Mouse (Mus musculus) retina, embryonic 14.5 days (tissue): ENCODE measurements around the gene Ndufb6.
"Not testable (repeated sequence)": the region's sequence is repeated elsewhere in the genome, so short reads cannot be mapped to it uniquely, and the experiment has no call there.

ENCODE experiments used
- DNase-seq: peaks from one replicate; pipeline ENCODE4 v3.0.0-alpha.2; 2015; ENCODE audit warnings: low spot score

The Ndufb6 gene

DNA sequence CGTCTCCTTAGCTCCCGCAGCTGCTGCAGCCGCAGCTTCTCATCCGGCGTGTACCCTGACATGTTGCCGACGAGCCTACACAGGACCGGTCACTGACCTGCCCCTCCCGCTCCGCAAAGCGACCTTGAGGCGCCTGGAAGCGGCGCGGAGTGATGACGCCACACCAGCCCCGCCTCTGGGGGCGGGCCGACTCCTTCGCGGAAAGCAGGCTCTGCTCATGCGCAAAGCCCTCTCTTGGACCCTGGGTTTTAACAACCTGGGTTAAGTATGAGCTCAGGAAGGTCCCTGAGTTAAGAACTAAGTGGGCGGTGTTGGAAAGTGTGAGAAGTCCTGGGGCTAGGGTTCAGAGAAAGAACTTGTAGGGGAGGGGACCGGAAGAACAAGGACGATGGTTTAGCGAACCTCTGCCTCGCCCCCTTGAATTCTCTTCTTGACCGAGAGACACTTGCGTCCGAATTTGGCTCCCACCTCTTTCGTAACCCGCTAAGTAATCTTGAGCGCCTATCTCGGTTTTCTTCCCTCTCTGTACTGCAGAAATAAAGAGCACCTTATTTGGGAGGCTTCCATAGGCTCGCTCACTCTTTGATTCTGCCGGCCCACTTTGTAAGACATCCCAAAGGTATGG is at the start of gene Ndufb6:
TSS of gene Ndufb6 (minus strand) at position 146 of the 625 bp plus-strand sequence.
- DNase-seq = peak; percentile 98

DNA sequence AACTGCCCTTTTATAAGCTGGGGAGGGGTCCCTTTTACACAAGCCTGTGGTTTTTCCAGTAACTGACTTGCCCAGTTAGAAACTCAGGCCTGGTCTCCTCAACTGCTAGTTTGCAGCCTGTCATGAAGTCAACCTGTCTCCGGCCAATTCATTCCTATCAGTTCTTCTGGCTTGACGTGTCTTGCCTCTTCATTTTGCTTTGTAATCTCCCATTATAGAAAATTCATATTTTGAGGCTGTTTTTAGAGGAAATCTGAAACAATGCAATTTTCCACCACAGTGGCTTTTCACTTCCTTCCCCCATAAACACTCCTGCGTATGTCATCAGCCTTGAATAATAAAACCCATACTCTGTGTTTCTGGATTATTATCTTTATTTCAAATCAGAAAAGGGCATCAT is 47.9 kb upstream of the Ndufb6 start:
- no peak for DNase-seq

DNA sequence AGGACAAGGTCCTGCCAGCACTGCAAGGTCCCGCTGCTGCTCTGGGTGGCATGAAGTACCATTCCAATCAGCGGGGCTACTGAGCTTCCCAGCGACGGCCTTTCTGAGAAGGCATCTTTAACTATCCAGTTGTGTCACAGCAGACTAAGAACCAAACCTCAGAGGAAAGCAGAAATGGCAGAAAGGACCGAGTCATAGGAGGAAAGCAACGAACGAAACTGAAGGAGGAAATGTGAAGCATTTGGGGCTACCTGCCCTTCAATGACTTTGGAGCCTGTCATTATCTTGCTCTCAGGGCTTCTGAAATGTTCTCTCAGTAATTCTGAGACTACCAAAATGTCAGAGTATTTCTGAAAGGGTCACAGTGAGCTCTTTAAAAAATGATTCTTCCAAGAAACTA is 45.4 kb upstream of the Ndufb6 start:
- no peak for DNase-seq

- DNase-seq = no peak
These were observed 38.2 kb upstream of the Ndufb6 start for GRCm38 (mm10) chr4:40317404-40317803.

GRCm38 (mm10) chr4:40313026-40313425 is 33.8 kb upstream of the Ndufb6 start:
- no peak for DNase-seq

DNA sequence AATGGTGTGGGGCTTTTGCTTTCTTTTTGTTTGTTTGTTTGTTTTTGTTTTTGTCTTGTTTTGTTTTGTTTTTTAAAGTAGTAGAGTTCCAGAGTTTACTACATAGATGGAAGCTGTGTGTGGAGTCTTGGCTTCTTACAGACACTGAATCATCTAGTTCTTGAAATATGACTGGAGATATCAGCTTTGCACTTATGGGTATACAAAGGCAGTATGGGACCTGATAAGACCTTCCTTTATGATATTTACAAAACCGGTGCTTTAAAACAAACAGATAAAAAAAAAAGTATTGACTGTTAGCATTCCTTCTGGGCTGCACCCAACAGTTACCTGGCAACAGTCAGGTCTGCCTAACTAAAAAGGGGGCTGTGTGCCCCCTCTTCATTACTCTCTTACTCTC is 33.0 kb upstream of the Ndufb6 start:
- DNase-seq = no peak

- DNase-seq = peak; percentile 14
These were observed 31.7 kb upstream of the Ndufb6 start for GRCm38 (mm10) chr4:40310796-40311383.

DNA sequence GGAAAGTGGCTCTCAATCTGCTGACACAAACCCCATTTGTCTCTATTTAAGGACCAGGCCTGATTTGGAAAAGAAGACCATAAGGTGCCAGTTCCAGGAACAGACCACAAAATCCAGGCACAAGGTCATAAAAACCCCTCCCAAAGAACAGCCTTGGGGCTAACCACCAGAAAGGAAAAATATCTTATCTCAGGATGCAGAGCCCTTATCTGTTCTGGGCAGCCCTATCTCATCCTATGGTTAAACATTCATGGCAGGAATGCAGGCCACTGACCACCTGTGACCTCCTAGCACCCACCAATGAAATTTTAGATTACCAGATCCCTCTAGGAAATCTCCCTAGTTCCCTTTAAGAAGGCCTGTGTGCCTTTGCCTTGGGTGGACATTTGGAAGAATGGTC is 30.5 kb upstream of the Ndufb6 start:
- DNase-seq = no peak

DNA sequence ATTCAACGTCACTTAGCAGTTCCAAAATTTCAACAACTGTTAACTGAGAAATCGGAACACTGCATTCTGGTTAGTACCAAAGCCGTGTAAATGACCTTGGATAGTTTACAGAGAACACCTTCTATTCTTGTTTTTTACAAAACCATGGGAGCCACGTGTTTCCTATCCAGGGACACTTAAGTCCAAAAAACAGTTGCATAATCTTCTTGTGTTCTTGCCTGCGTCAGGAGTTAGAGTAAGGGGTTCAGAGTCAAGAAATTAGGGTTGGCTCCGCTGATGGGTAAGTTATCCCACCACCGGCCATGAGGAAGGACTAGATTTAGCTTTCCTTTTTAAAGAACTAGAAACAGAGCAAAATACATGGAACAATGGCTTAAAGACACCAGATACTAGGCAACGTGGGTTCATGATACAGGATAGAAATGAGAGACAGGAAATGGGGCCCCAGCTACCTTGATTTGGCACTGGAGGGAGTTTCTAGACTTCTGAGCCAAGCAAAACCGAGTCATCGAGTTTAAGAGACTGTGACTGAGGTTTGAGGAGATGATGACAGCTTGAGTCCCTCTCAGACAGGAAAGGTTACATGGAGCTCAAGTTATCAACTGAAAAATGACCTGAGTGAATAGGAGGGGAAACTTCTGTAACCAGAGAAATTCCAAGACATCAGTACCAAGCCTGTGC is 23.4 kb upstream of the Ndufb6 start:
- DNase-seq = no peak

DNA sequence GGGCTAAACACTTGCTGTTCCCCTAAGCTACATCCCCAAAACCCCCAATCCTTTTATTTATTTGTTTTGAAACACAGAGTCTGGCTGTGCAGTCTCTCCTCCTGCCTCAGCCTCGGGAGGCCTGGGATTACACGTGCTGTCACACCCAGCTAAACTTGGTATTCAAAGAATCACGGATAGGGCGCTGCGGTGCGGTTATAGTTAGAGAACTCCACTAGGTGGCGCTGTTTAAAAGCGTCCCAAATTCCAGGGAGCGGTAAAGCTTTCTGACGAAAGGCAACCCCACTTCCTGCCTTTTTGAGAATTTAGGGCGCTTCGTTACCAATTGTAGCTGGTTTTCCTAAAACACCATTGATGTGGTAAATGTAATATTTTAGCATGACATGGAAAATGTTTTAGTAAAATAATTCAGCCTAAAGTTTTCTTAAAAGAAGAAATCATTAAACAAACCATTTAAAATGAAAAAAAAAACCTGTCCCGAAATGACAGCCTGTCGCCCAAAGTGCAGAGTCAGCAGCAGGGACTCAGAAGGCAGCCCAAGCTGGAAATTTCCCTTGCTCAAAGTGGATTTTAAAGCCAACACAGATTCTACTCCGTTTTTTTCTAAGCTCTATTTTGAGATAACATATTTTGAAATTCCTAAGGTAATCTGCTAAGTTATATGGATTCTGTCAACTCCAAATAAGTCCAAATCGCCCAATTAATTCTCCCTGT is 22.0 kb upstream of the Ndufb6 start:
- DNase-seq = peak; percentile 96

DNA sequence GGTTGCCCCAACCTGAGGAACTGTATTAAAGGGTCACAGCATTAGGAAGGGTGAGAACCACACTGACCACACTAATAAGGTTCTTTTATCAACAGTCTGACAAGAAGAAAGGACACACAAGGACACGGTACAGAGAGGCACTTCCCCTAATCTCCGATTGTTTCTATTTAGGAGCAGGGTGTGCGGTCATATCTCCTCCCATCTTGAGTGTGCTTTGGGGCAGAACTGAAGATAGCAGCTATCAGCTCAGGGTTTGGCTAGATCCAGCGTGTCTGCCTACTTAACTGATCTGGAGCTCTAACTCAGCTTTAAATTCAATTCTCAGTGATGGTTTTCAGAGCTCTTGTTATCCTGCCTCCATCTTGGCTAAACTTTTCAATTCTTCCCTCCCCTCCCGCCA is 19.9 kb upstream of the Ndufb6 start:
- DNase-seq = no peak

GRCm38 (mm10) chr4:40291511-40291910 is 12.3 kb upstream of the Ndufb6 start:
- DNase-seq = not testable (repeated sequence)

GRCm38 (mm10) chr4:40289046-40289445 is 9.8 kb upstream of the Ndufb6 start:
- no peak for DNase-seq

GRCm38 (mm10) chr4:40287415-40287814 is 8.2 kb upstream of the Ndufb6 start:
- no peak for DNase-seq

DNA sequence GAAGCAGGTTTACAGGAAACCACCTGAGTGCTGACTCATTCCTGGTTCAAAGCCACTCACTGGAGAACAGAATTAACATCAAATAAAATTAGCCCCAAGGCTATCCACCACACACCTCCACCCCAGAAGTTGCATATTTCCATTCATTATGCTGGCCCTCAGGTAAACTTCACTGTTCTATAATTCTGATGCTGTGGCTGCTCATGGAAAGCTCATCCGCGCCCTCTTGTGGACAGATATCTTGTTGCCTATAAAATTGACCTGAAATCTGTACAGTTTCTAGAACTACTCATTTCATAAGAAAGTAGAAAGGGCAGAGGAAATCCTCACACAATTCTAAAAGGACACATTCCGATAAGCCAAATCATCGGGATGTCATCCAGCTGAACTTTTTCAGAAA is 6.4 kb upstream of the Ndufb6 start:
- DNase-seq = peak; percentile 86

GRCm38 (mm10) chr4:40278880-40279275 is 343 bp downstream of the Ndufb6 start:
- no peak for DNase-seq

DNA sequence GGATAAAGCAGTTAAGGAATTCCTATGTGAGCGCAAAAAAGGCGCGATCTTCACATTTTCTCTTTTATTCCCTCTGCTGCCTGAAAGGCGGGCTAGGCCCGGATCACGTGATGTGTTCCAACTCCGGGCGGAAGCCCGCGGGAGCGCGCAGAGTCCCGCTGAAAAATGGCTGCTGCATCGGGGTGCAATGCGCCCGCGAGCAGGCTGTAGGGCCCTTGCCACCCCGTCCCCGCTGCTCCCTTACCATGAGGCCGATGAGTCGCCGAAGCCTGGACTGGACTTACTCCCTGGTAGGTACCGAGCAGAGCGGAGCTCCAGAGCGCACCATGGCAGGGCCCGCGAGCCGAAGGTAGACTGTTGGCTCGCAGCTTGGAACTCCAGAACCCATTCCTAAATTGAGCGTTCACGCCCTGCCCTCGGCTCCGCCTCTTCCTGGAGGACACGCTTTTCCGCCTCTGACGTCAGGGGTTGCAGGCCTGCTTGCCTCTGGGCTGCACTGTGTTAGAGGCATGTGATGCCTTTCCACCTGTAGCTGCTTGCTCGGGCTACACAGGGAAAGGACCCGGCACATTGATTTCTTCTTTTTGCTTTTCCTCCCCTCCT is 9.7 kb downstream of the Ndufb6 start, which contains the start of the genes Smim27 and Topors:
TSS of gene Smim27 (plus strand) at position 150 of the 603 bp plus-strand sequence.
TSS of gene Topors (minus strand) at position 421 of the 603 bp plus-strand sequence.
- peak; percentile 95 for DNase-seq

DNA sequence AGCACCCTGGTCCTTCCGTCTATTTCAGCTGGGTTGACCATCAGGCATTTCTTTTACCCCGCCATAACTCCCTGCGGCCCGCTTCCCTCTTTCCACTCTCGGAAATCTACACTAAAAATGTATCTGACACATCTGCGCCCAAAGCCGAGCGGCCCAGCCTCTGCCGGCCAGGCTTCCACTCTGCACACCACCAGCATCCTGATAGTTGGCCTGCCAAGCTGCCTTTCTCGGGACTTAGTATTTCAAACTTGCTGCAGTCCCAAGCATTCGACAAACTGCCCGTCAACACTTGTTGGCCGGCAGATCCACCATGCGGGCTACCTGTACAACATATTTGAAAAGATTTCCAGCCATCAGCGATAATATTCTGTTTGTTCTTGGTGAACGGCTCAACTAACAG is 10.4 kb downstream of the Ndufb6 start:
- no peak for DNase-seq

DNA sequence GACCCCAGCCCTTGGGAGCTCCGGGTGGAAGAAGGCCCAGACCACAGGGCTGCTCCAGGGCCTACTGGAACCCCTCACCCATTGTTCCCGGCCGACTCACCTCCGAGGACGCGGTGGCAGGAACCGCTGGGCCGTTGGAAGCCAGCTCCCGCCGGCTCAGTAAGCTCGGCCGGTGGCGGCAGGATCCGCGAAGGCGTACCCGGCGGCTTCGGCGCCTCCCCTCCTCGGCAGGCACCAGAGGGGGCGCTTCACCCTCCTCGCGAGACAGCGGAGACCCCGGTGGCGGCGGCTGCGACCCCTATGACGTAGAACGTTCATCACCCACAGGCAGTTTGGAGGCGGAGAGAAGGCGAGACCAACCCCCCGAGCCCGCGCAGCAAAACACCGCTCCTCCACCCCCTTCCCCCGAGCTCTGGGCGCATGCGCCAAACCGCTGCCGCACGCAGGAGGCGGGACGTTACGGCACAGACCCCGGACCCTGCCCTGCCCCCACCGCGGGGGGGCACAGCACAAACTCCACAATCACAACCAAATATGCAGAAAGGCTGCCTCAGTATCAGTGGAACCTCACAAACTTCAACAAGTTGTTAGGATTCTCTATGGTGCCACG is 10.9 kb downstream of the Ndufb6 start:
- DNase-seq = peak; percentile 94

- no peak for DNase-seq
These were observed 11.5 kb downstream of the Ndufb6 start for GRCm38 (mm10) chr4:40267681-40268080.

GRCm38 (mm10) chr4:40264321-40264720 is 14.9 kb downstream of the Ndufb6 start:
- DNase-seq = no peak
